Mouse (Mus musculus) heart, adult 2 months (tissue): ENCODE results near the gene Grid2. TPM values are rescaled to one million over a fixed set of nuclear protein-coding genes. Genes with fewer than 3 reads are reported as not detected.
A peak's percentile ranks its signal among the peaks of the same experiment; 100 is the strongest.

Experiments used
- DNase-seq, 2 experiments: peaks; one replicate each; pipeline ENCODE4 v3.0.0; 2021
- H3K27ac ChIP-seq: fragments of 200-600 bp; 2 replicates; pipeline ENCODE4 v1.8.1; 2022
- H3K27me3 ChIP-seq: fragments of 200-500 bp; 2 replicates; pipeline ENCODE4 v1.6.1; 2012; ENCODE audit warnings: mild to moderate bottlenecking, low read length, inconsistent platforms, mixed read lengths; ENCODE audit not compliant: control insufficient read depth, insufficient read depth
- H3K36me3 ChIP-seq: fragments of 200-500 bp; 2 replicates; pipeline ENCODE4 v1.6.1; 2012; ENCODE audit warnings: low read length, inconsistent platforms; ENCODE audit not compliant: control insufficient read depth, insufficient read depth
- H3K4me1 ChIP-seq: fragments of 200-500 bp; 2 replicates; pipeline ENCODE4 v1.6.1; 2011; ENCODE audit warnings: low read length; ENCODE audit not compliant: control insufficient read depth, insufficient read depth
- H3K4me3 ChIP-seq: fragments of 200-600 bp; 2 replicates; pipeline ENCODE4 v1.8.1; 2022
- H3K79me2 ChIP-seq: fragments of 200-500 bp; replicated peaks from 2 replicates; pipeline ENCODE4 v1.6.1; 2012; ENCODE audit warnings: mild to moderate bottlenecking, inconsistent platforms, low read length, moderate library complexity, mixed read lengths; ENCODE audit not compliant: control insufficient read depth, insufficient read depth
- H3K9ac ChIP-seq: fragments of 200-500 bp; 2 replicates; pipeline ENCODE4 v1.6.1; 2012; ENCODE audit warnings: low read depth, mild to moderate bottlenecking, control low read depth, inconsistent platforms, low read length, mixed read lengths
- CTCF ChIP-seq: fragments of 200-600 bp; IDR thresholded peaks from 2 replicates; pipeline ENCODE4 v1.8.1; 2022; ENCODE audit warnings: antibody characterized with exemption, mild to moderate bottlenecking, moderate library complexity
- EP300 ChIP-seq: fragments of 200-500 bp; IDR thresholded peaks from 2 replicates; pipeline ENCODE4 v1.6.1; 2011; ENCODE audit warnings: low read depth, low read length, control low read depth; ENCODE audit not compliant: insufficient read depth
- POLR2A ChIP-seq: fragments of 200-500 bp; IDR thresholded peaks from 2 replicates; pipeline ENCODE4 v1.6.1; 2011; ENCODE audit warnings: mild to moderate bottlenecking, low read depth, low read length, control low read depth; ENCODE audit not compliant: insufficient read depth
- WGBS: fragments of 180-500 bp; shearing (Covaris S2); methylation state at CpG from one replicate; pipeline ENCODE4 v1.1.7; 2018; 5-methylcytosine and 5-hydroxymethylcytosine counted together
- intact Hi-C: fragments of 180-260 bp; cut with DNase I; formaldehyde crosslinking; loops from one replicate; pipeline ENCODE4 v1.15.1; 2025
- polyA plus RNA-seq: library from polyadenylated mRNA; depleted of rRNA; stranded (reverse); fragments of >200 nt; gene quantifications from 2 replicates; pipeline ENCODE4 v1.2.3, GENCODE M21; 2012
- total RNA-seq, 2 experiments: library from RNA; stranded (reverse); gene quantifications; 2 replicates each; pipeline ENCODE4 v1.2.3; 2021

The Grid2 gene
- total and polyA plus RNA-seq, 3 experiments, result 0.05 to 0.08 TPM; not detected in 1

DNA sequence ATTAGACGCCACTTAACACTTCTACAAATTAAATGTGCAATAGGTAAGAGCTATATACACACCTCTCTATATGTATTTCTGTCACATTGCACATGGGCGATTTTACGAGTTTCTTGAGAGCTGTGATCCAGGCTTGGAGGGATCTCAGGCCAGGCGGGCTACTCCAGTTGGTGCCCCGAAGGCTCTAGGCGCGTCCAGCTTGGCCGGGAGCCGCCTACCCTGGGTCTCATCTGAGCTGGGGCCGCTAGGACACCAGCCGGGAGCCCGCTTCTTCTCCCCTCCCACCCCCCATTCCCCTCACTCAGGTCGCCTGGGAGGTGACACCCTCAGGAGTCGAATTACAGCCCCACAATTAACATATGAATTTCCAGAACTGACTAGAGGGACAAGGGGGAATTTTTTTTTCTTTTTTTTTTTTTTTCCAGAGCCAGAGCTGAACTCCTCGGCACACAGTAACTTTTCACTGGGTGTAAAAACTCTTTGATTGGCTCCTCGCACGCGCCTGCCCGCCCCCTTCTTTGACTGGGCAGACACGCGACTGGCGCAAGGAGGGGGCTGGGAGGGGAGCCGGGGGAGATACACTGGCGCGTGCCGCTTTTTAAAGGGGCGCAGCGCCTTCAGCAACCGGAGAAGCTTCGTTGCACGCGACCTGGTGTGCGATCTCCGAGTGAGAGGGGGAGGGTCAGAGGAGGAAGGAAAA lies 1473.0 kb downstream of the Grid2 start, which contains the start of gene Atoh1:
Gene Atoh1, plus strand, starts transcription at position 627 of the 700 bp plus-strand sequence.
- no peak within 1 kb of the TSS for H3K27ac ChIP-seq
- WGBS, result 1% methylated on average over 34 of the region's 34 CpGs
- peak; percentile 21 to 33 for DNase-seq
- intact Hi-C loops, result no loop called here
- no peaks in the 10 kb centered on the region for H3K79me2 ChIP-seq
- H3K36me3 ChIP-seq, result no peaks in the 10 kb centered on the region
- no peak for TF ChIP-seq POLR2A
- no peak for TF ChIP-seq CTCF
- no peak for TF ChIP-seq EP300
- peaks cover 18% of the 10 kb centered on the region for H3K27me3 ChIP-seq
- peak within 1 kb of the TSS; percentile 31 for H3K4me3 ChIP-seq
- H3K9ac ChIP-seq, result no peak within 1 kb of the TSS
- no peaks in the 10 kb centered on the region for H3K4me1 ChIP-seq

DNA sequence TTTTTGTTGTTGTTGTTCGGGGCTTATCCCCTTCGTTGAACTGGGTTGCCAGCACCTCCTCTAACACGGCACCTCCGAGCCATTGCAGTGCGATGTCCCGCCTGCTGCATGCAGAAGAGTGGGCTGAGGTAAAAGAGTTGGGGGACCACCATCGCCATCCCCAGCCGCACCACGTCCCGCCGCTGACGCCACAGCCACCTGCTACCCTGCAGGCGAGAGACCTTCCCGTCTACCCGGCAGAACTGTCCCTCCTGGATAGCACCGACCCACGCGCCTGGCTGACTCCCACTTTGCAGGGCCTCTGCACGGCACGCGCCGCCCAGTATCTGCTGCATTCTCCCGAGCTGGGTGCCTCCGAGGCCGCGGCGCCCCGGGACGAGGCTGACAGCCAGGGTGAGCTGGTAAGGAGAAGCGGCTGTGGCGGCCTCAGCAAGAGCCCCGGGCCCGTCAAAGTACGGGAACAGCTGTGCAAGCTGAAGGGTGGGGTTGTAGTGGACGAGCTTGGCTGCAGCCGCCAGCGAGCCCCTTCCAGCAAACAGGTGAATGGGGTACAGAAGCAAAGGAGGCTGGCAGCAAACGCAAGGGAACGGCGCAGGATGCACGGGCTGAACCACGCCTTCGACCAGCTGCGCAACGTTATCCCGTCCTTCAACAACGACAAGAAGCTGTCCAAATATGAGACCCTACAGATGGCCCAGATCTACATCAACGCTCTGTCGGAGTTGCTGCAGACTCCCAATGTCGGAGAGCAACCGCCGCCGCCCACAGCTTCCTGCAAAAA lies 1473.7 kb downstream of the Grid2 start:
- TF ChIP-seq POLR2A (no peak), EP300 (no peak), CTCF (no peak)
- H3K9ac ChIP-seq, result no peak overlapping the region
- H3K27me3 ChIP-seq, result peaks cover 18% of the 10 kb centered on the region
- H3K4me1 ChIP-seq, result no peaks in the 10 kb centered on the region
- intact Hi-C loops, result no loop called here
- H3K36me3 ChIP-seq, result no peaks in the 10 kb centered on the region
- 1% methylated on average over 53 of the region's 53 CpGs for WGBS
- H3K27ac ChIP-seq, result no peak overlapping the region
- H3K79me2 ChIP-seq, result no peaks in the 10 kb centered on the region
- peak overlapping the region; percentile 26; the same call in 1 of the 2 replicates for H3K4me3 ChIP-seq
- DNase-seq, result peak; percentile 4 to 24

DNA sequence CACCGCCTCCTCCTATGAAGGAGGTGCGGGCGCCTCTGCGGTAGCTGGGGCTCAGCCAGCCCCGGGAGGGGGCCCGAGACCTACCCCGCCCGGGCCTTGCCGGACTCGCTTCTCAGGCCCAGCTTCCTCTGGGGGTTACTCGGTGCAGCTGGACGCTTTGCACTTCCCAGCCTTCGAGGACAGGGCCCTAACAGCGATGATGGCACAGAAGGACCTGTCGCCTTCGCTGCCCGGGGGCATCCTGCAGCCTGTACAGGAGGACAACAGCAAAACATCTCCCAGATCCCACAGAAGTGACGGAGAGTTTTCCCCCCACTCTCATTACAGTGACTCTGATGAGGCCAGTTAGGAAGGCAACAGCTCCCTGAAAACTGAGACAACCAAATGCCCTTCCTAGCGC lies 1474.4 kb downstream of the Grid2 start:
- TF ChIP-seq POLR2A (no peak), EP300 (no peak), CTCF (no peak)
- H3K36me3 ChIP-seq, result no peaks in the 10 kb centered on the region
- WGBS, result 2% methylated on average over 19 of the region's 19 CpGs
- no peak overlapping the region for H3K4me3 ChIP-seq
- H3K4me1 ChIP-seq, result no peaks in the 10 kb centered on the region
- H3K27me3 ChIP-seq, result peaks cover 24% of the 10 kb centered on the region
- intact Hi-C loops, result no loop called here
- H3K79me2 ChIP-seq, result no peaks in the 10 kb centered on the region
- no peak overlapping the region for H3K27ac ChIP-seq
- DNase-seq, result peak in 1 of 2 experiments; percentile 15
- no peak overlapping the region for H3K9ac ChIP-seq

DNA sequence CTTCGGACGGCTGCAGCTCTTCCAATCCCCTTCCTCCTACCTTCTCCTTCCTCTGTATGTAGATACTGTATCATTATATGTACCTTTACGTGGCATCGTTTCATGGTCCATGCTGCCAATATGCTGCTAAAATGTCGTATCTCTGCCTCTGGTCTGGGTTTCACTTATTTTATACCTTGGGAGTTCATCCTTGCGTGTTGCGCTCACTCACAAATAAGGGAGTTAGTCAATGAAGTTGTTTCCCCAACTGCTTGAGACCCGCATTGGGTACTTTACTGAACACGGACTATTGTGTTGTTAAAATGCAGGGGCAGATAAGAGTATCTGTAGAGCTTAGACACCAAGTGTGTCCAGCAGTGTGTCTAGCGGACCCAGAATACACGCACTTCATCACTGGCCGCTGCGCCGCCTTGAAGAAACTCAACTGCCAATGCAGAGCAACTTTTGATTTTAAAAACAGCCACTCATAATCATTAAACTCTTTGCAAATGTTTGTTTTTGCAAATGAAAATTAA lies 1474.9 kb downstream of the Grid2 start:
- intact Hi-C loops, result no loop called here
- H3K36me3 ChIP-seq, result no peaks in the 10 kb centered on the region
- no peak for TF ChIP-seq POLR2A
- TF ChIP-seq CTCF, result no peak
- TF ChIP-seq EP300, result no peak
- H3K27ac ChIP-seq, result no peak overlapping the region
- no peaks in the 10 kb centered on the region for H3K4me1 ChIP-seq
- H3K79me2 ChIP-seq, result no peaks in the 10 kb centered on the region
- WGBS, result 15% methylated on average over 14 of the region's 14 CpGs
- DNase-seq, result no peak
- H3K4me3 ChIP-seq, result no peak overlapping the region
- peaks cover 25% of the 10 kb centered on the region for H3K27me3 ChIP-seq
- no peak overlapping the region for H3K9ac ChIP-seq

DNA sequence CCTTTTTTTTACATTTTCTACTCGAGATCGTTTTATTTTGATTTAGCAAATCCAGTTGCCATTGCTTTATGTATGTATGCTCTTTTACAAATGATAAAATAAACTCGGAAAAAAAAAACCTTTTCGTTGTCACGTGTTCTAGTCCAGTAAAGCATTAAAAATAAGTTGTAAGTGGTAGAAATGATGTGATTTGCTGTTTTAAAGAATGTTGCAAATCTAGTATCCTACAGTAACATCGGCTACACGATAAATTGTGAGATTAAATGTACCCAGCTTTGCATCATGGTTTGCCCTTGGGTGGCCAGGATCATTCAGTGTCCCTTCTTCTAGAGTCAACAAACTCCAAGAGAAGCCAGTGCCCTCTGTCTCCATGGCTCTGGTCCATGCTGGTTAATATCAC lies 1475.5 kb downstream of the Grid2 start:
- 11% methylated on average over 7 of the region's 7 CpGs for WGBS
- no peak overlapping the region for H3K27ac ChIP-seq
- intact Hi-C loops, result no loop called here
- peaks cover 26% of the 10 kb centered on the region for H3K27me3 ChIP-seq
- H3K79me2 ChIP-seq, result no peaks in the 10 kb centered on the region
- no peak overlapping the region for H3K9ac ChIP-seq
- no peak overlapping the region for H3K4me3 ChIP-seq
- no peak for DNase-seq
- H3K36me3 ChIP-seq, result no peaks in the 10 kb centered on the region
- TF ChIP-seq CTCF (no peak), POLR2A (no peak), EP300 (no peak)
- no peaks in the 10 kb centered on the region for H3K4me1 ChIP-seq
